Mouse (Mus musculus): ENCODE data around the gene Sptan1. TPM values are rescaled to one million over a fixed set of nuclear protein-coding genes. Genes with fewer than 3 reads are reported as not detected.

Sptan1 gene
- polyA plus RNA-seq, 1 experiment from 2014 or later: 243 TPM

- H3K36me3 ChIP-seq (ENCODE audit: control insufficient read depth, insufficient read depth, low read length): peaks cover 9% of the 10 kb centered on the region; the same call in 1 of the 2 replicates
Measured at GRCm38 (mm10) chr2:29971838-29972635, 6.7 kb downstream of the Sptan1 start.

DNA sequence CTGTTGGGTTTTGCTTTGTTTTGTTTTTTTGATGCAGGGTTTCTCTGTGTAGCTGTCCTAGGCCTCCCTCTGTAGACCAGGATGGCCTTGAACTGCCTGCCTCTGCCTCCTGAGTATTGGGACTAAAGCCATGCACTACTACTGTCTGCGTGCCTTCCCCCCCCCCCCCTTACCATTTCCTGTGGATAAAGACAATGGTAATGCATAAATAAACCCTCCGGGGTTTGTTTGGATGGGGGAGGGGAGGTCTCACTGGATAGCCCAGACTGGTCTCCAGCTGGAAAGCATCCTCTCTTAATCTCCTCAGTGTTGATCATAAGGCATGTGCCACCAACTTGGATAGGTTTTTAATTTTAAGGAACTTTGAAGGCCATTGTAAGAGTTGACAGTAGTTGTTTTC lies 8.2 kb downstream of the Sptan1 start:
- Histone ChIP-seq H3K4me3 (ENCODE audit: low read depth, low read length) (no peak overlapping the region), H3K4me2 (ENCODE audit: low read length) (no peak overlapping the region), H3K27ac (ENCODE audit: low read length) (no peak overlapping the region), H3K27me3 (ENCODE audit: control insufficient read depth, insufficient read depth, low read depth, low read length) (no peaks in the 10 kb centered on the region), H3K36me3 (ENCODE audit: control insufficient read depth, insufficient read depth, low read length) (peaks cover 12% of the 10 kb centered on the region), H3K4me1 (ENCODE audit: control insufficient read depth, insufficient read depth, low read length) (peaks cover 42% of the 10 kb centered on the region), H3K9me3 (replicated peaks; ENCODE audit: control insufficient read depth, low read length, poor library complexity, severe bottlenecking) (no peaks in the 10 kb centered on the region), H3K9ac (ENCODE audit: low read depth, low read length) (no peak overlapping the region)
- 12% methylated on average over 2 of the region's 2 CpGs for WGBS
- no peak for ATAC-seq

More at GRCm38 (mm10) chr2:29971838-29972635, 6.7 kb downstream of the Sptan1 start:
- H3K4me1 ChIP-seq (ENCODE audit: control insufficient read depth, insufficient read depth, low read length): peaks cover 54% of the 10 kb centered on the region
- H3K4me2 ChIP-seq (ENCODE audit: low read length): no peak overlapping the region
- no peak overlapping the region for H3K27ac ChIP-seq (ENCODE audit: low read length)
- H3K9me3 ChIP-seq (replicated peaks; ENCODE audit: control insufficient read depth, low read length, poor library complexity, severe bottlenecking): no peaks in the 10 kb centered on the region
- no peak overlapping the region for H3K9ac ChIP-seq (ENCODE audit: low read depth, low read length)
- H3K4me3 ChIP-seq (ENCODE audit: low read depth, low read length): no peak overlapping the region
- no peaks in the 10 kb centered on the region for H3K27me3 ChIP-seq (ENCODE audit: control insufficient read depth, insufficient read depth, low read depth, low read length)
- ATAC-seq: no peak
- 78% methylated on average over 9 of the region's 9 CpGs for WGBS

DNA sequence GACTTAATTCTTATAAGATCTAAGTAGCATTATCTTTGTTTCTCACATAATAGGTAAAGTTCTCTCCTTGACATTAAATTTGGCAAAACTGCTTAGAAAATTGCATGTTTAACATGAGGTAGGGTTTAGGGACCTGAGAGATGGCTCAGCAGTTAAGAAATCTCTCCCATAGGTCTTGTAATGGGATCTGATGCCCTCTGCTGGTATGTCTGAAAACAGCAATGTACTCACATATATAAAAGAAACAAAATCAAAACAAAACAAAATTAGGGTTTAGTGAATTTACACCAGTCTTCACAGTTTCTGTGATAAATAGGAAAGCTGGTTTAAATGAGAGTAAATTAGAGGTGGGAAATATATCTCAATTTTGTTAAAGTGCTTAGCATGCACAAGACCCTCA lies 11.9 kb downstream of the Sptan1 start:
- no peaks in the 10 kb centered on the region for H3K27me3 ChIP-seq (ENCODE audit: control insufficient read depth, insufficient read depth, low read depth, low read length)
- no peak overlapping the region for H3K9ac ChIP-seq (ENCODE audit: low read depth, low read length)
- no peak overlapping the region for H3K27ac ChIP-seq (ENCODE audit: low read length)
- no peak for ATAC-seq
- no peak overlapping the region for H3K4me3 ChIP-seq (ENCODE audit: low read depth, low read length)
- H3K36me3 ChIP-seq (ENCODE audit: control insufficient read depth, insufficient read depth, low read length): peaks cover 31% of the 10 kb centered on the region
- H3K4me2 ChIP-seq (ENCODE audit: low read length): no peak overlapping the region
- H3K9me3 ChIP-seq (replicated peaks; ENCODE audit: control insufficient read depth, low read length, poor library complexity, severe bottlenecking): no peaks in the 10 kb centered on the region
- peaks cover 15% of the 10 kb centered on the region for H3K4me1 ChIP-seq (ENCODE audit: control insufficient read depth, insufficient read depth, low read length)

DNA sequence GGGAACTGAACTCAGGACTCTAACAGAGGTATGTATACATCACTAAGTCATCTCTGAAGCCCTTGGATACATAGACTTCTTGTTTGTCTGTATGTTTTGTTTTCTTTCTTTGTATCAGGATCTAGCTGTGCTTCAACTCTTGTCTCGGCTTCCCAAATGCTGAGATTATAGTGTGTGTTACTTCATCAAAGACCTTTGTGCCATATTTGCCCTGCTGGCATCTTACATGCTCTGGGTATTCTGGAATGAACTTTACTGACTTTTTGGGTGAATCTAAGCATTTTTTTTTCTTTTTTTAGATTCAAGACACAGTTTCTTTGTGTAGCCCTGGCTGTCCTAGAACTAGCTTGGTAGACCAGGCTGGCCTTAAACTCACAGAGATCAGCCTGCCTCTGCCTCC lies 15.3 kb downstream of the Sptan1 start:
- Histone ChIP-seq H3K9me3 (replicated peaks; ENCODE audit: control insufficient read depth, low read length, poor library complexity, severe bottlenecking) (no peaks in the 10 kb centered on the region), H3K27me3 (ENCODE audit: control insufficient read depth, insufficient read depth, low read depth, low read length) (no peaks in the 10 kb centered on the region), H3K4me1 (ENCODE audit: control insufficient read depth, insufficient read depth, low read length) (peaks cover 3% of the 10 kb centered on the region; the same call in 1 of the 2 replicates), H3K4me2 (ENCODE audit: low read length) (no peak overlapping the region), H3K9ac (ENCODE audit: low read depth, low read length) (no peak overlapping the region), H3K27ac (ENCODE audit: low read length) (no peak overlapping the region), H3K4me3 (ENCODE audit: low read depth, low read length) (no peak overlapping the region), H3K36me3 (ENCODE audit: control insufficient read depth, insufficient read depth, low read length) (peaks cover 52% of the 10 kb centered on the region)
- 97% methylated on average over 1 of the region's 1 CpGs for WGBS
- ATAC-seq: no peak

DNA sequence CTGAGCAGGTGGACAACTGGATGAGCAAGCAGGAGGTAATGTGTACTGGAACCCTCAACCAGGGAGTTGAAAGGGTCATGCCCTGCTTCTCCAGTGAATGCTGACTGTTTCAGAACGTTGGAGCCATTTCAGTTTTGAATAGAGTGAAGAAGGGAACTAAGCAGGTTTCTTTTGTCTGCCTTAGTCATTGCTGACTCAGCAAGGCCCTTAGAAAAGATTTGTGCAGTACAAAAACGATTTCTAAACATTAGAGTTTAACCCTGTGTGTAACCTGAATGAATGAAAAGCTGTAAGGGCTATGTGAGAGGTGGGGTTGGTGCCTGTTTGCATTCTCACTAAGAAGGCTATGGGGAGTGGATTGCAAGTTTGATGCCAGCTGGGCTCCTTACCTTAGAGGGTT lies 26.6 kb downstream of the Sptan1 start:
- ATAC-seq: no peak
- peaks cover 84% of the 10 kb centered on the region for H3K36me3 ChIP-seq (ENCODE audit: control insufficient read depth, insufficient read depth, low read length)
- no peak overlapping the region for H3K9ac ChIP-seq (ENCODE audit: low read depth, low read length)

GRCm38 (mm10) chr2:30009101-30009500 lies 43.7 kb downstream of the Sptan1 start:
- Histone ChIP-seq H3K9ac (ENCODE audit: low read depth, low read length) (no peak overlapping the region), H3K27ac (ENCODE audit: low read length) (no peak overlapping the region), H3K4me3 (ENCODE audit: low read depth, low read length) (no peak overlapping the region), H3K9me3 (replicated peaks; ENCODE audit: control insufficient read depth, low read length, poor library complexity, severe bottlenecking) (no peaks in the 10 kb centered on the region), H3K27me3 (ENCODE audit: control insufficient read depth, insufficient read depth, low read depth, low read length) (no peaks in the 10 kb centered on the region), H3K4me1 (ENCODE audit: control insufficient read depth, insufficient read depth, low read length) (no peaks in the 10 kb centered on the region), H3K4me2 (ENCODE audit: low read length) (no peak overlapping the region), H3K36me3 (ENCODE audit: control insufficient read depth, insufficient read depth, low read length) (peaks cover 82% of the 10 kb centered on the region)
- ATAC-seq: no peak
- WGBS: 79% methylated on average over 1 of the region's 1 CpGs

More for the DNA sequence above, 26.6 kb downstream of the Sptan1 start:
- Histone ChIP-seq H3K4me3 (ENCODE audit: low read depth, low read length) (no peak overlapping the region), H3K4me2 (ENCODE audit: low read length) (no peak overlapping the region), H3K4me1 (ENCODE audit: control insufficient read depth, insufficient read depth, low read length) (no peaks in the 10 kb centered on the region), H3K27ac (ENCODE audit: low read length) (no peak overlapping the region), H3K9me3 (replicated peaks; ENCODE audit: control insufficient read depth, low read length, poor library complexity, severe bottlenecking) (no peaks in the 10 kb centered on the region), H3K27me3 (ENCODE audit: control insufficient read depth, insufficient read depth, low read depth, low read length) (no peaks in the 10 kb centered on the region)
- 57% methylated on average over 2 of the region's 2 CpGs for WGBS

DNA sequence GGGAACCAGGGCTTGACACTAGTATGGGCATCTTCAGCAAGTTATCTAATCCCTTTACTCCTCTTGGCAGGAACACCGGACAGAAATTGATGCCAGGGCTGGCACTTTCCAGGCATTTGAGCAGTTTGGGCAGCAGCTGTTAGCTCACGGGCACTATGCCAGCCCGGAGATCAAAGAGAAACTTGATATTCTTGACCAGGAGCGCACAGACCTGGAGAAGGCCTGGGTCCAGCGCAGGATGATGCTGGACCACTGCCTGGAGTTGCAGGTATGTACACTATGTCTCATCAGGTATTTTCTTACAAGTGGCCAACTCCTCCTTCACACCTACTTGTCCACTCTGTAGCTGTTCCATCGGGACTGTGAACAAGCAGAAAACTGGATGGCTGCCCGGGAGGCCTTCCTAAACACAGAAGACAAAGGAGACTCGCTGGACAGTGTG lies 45.5 kb downstream of the Sptan1 start:
- Histone ChIP-seq H3K36me3 (ENCODE audit: control insufficient read depth, insufficient read depth, low read length) (peaks cover 84% of the 10 kb centered on the region), H3K4me3 (ENCODE audit: low read depth, low read length) (no peak overlapping the region), H3K9me3 (replicated peaks; ENCODE audit: control insufficient read depth, low read length, poor library complexity, severe bottlenecking) (no peaks in the 10 kb centered on the region), H3K4me2 (ENCODE audit: low read length) (no peak overlapping the region), H3K4me1 (ENCODE audit: control insufficient read depth, insufficient read depth, low read length) (no peaks in the 10 kb centered on the region), H3K27ac (ENCODE audit: low read length) (no peak overlapping the region), H3K9ac (ENCODE audit: low read depth, low read length) (no peak overlapping the region), H3K27me3 (ENCODE audit: control insufficient read depth, insufficient read depth, low read depth, low read length) (no peaks in the 10 kb centered on the region)
- 90% methylated on average over 8 of the region's 8 CpGs for WGBS
- no peak for ATAC-seq

DNA sequence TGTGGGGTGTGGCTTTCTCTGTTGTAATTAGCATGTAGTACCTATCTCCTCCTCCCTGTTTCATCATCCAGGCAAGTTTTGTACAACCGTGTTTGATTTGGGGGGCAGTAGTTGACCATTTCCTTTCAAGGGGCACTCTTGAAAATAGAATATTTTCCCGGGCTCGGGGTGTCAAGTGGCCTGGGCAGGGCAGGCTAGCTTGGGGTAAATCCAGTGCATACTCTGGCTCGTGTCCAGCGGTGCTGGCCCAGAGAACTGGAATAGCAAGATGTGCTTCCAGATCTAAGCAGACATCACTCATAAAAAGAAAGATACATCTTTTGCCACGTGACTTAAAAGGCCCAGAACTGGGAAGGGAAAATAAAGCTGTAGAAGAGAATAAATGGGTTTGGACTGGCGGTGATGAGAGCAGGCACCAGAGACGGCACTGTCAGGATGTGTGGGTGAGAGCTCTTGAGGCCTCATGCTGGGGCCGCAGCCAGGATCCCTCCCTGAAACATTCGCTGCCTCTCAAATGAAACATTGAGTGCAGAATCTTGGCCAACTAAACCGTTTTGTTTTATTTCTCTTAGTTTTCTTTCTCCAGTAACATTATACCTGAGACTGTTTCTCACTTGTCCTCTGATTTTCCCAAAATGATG lies 49.1 kb downstream of the Sptan1 start:
- Histone ChIP-seq H3K27ac (ENCODE audit: low read length) (no peak overlapping the region), H3K36me3 (ENCODE audit: control insufficient read depth, insufficient read depth, low read length) (peaks cover 82% of the 10 kb centered on the region), H3K9me3 (replicated peaks; ENCODE audit: control insufficient read depth, low read length, poor library complexity, severe bottlenecking) (no peaks in the 10 kb centered on the region), H3K4me3 (ENCODE audit: low read depth, low read length) (no peak overlapping the region), H3K9ac (ENCODE audit: low read depth, low read length) (no peak overlapping the region), H3K4me2 (ENCODE audit: low read length) (no peak overlapping the region), H3K27me3 (ENCODE audit: control insufficient read depth, insufficient read depth, low read depth, low read length) (no peaks in the 10 kb centered on the region), H3K4me1 (ENCODE audit: control insufficient read depth, insufficient read depth, low read length) (no peaks in the 10 kb centered on the region)
- ATAC-seq: no peak
- WGBS: 91% methylated on average over 11 of the region's 11 CpGs

- 89% methylated on average over 4 of the region's 4 CpGs for WGBS
- Histone ChIP-seq H3K9me3 (replicated peaks; ENCODE audit: control insufficient read depth, low read length, poor library complexity, severe bottlenecking) (no peaks in the 10 kb centered on the region), H3K27ac (ENCODE audit: low read length) (no peak overlapping the region), H3K27me3 (ENCODE audit: control insufficient read depth, insufficient read depth, low read depth, low read length) (no peaks in the 10 kb centered on the region), H3K4me3 (ENCODE audit: low read depth, low read length) (no peak overlapping the region), H3K9ac (ENCODE audit: low read depth, low read length) (no peak overlapping the region), H3K4me2 (ENCODE audit: low read length) (no peak overlapping the region), H3K4me1 (ENCODE audit: control insufficient read depth, insufficient read depth, low read length) (no peaks in the 10 kb centered on the region), H3K36me3 (ENCODE audit: control insufficient read depth, insufficient read depth, low read length) (peaks cover 86% of the 10 kb centered on the region)
- no peak for ATAC-seq
Measured at GRCm38 (mm10) chr2:30025454-30025853, 60.1 kb downstream of the Sptan1 start.

Measured in midbrain, embryonic 16.5 days (tissue).